Mouse (Mus musculus) myocyte (in vitro differentiated cells): ENCODE results near the gene Cstad.

Source experiments
- CEBPB ChIP-seq: IDR thresholded peaks from 2 replicates; pipeline ENCODE4 v1.6.1; 2011; ENCODE audit warnings: mild to moderate bottlenecking, moderate library complexity; ENCODE audit not compliant: poor library complexity, insufficient read depth, severe bottlenecking
- MAX ChIP-seq: IDR thresholded peaks from one replicate; pipeline ENCODE4 v1.6.1; 2011; ENCODE audit warnings: low read depth, mild to moderate bottlenecking, control low read depth
- POLR2A ChIP-seq: IDR thresholded peaks from one replicate; pipeline ENCODE4 v1.6.1; 2011; ENCODE audit warnings: low read depth, mild to moderate bottlenecking, control low read depth, moderate library complexity; ENCODE audit not compliant: insufficient read length
- TCF12 ChIP-seq: IDR thresholded peaks from one replicate; pipeline ENCODE4 v1.6.1; 2011; ENCODE audit warnings: mild to moderate bottlenecking, control low read depth; ENCODE audit not compliant: poor library complexity, insufficient read depth, severe bottlenecking

GRCm38 (mm10) chr2:30604880-30605761 is 10.3 kb downstream of the Cstad start:
- TF ChIP-seq POLR2A, result no peak
- TF ChIP-seq CEBPB, result no peak
- TF ChIP-seq TCF12, result no peak
- no peak for TF ChIP-seq MAX
